Mouse (Mus musculus) liver (tissue): ENCODE results near the gene Chrna9.

Experiments
- DNase-seq: peaks from one replicate; pipeline ENCODE4 v3.0.0-alpha.2; 2020; ENCODE audit warnings: mixed read lengths

The Chrna9 gene

DNA sequence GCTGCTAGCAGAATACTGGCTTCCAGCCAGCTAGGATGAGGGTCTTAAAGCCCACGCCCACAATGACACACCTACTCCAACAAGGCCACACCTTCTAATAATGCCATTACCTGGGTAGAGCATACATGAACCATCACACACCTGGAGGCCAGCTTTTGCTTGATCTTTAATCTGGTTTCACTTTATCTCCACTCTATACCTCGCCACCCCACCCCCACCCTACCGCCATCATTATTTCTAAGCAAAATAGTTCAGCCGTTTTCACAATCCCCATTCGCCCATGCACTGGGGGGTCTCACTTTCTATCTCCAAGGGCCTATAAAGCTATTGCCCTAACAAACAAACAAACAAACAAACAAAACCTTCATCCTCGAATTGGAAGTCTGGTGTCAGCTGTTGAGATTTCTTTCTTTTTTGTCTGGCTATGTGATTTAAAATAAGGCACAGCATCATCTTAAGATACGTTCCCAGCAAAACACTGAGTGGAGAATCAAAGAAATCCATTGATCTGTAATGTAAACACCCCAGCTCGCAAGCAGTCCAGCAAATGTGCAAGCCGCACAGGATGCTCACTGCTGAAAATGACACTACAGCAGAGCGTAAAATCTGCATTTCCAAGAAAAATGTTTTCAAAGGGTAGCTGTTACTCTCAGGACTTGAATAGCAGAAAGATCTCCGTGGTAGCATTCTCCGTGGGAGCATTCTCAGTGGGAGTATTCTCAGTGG lies 13.9 kb upstream of the Chrna9 start:
- DNase-seq, result no peak

DNA sequence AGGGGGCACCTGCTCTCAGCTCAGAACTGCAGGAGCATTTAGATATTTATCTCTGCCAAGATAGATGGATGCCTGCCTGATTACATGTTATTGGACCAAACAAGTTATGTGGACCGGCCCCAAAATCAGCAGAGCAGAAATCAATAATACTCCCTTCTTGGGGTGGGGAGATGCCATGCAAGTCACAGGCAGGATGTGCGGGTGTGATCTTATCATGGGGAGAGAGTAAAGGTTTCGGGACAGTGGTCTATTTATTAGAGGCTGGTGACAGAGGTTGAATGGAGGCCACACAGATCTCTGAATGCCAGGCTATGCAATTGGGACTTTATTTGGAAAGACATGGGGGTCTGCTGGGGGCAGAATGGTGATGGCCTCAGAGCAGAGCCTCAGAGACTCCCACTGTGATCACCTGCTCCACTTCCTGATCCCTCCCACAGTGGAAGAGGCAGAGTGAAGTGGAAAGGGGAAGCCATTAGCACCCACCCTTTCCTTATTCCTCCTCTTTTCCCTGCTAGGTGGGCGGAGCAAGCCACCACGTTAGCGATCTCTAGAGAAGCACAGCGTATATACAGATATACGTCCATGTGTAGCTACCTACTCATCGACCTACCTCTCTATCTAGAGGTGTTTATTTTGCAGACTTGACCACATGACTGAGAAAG lies 13.1 kb upstream of the Chrna9 start:
- DNase-seq, result no peak

DNA sequence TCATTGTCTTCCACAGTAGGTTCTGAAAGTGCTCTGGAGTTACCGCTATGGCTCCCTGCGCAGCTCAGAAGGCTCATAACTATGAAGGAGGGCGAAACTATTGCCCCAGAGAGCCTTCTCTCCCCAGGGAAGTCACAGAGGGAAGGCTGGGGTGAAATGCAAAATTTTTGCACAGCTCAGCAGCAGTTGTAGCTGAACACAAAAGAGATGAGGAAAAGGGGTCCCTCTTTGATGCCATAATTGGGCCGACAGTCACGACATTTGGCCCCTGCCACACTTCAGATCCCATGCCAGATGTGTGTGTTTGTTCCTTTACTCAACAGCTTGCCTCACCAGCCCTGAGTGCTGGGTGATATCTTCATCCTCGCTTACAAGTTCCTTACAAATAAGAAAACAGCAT lies 8.1 kb upstream of the Chrna9 start:
- DNase-seq, result no peak

DNA sequence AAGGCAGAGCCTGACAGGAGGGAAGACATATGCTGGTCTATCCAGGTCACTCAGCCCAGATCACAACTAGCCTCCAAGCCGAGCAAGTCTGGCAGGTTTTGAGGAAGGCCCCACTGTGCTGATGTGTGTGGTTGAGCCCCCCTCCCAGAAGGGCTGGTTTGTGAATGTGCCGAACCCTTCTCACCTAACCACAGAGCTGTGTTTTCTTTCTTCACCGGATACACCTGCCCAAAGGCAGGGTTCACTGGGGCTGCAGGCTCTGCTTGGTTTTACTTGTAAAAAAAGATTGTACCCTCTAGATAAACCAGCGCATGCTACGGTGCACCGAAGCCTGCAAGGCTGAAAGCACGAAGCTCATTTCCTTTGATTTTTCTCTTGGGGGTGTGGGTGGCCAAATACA lies 5.6 kb upstream of the Chrna9 start:
- DNase-seq, result no peak

DNA sequence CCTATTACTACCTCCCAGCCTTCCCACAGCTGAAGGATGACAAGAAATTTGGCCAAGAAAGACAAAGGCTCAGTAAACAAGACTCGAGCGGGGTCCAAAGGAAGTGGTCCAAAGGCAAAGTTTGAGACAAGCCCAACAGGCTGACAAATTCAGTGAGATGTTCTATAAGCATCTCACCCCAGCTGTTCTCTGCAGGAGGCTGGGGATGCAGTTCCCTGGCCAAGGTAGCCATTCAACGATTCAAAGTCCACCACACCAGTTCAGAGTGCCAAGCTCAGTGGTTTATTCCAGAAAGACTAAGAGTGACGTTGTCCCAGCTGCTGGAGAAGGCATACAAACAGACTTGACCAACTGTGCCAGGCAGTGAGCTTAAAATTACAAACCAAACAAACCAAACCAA lies 4.5 kb upstream of the Chrna9 start:
- no peak for DNase-seq

DNA sequence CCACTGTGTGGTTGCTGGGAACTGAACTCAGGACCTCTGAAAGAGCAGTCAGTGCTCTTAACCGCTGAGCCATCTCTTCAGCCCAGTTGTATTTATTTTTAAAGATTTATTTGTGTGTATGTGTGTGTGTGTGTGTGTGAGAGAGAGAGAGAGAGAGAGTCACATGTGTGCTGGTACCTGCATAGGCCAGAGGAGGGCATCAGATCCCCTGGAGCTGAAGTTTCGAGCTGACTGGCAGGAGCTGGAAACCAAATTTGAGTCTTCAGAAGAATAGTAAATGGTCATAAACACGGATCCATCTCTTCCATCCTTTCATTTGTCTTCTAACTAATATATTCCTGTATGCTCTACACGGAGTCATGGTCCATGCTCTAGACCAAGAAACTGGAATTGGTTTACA lies 1.5 kb upstream of the Chrna9 start:
- no peak for DNase-seq

DNA sequence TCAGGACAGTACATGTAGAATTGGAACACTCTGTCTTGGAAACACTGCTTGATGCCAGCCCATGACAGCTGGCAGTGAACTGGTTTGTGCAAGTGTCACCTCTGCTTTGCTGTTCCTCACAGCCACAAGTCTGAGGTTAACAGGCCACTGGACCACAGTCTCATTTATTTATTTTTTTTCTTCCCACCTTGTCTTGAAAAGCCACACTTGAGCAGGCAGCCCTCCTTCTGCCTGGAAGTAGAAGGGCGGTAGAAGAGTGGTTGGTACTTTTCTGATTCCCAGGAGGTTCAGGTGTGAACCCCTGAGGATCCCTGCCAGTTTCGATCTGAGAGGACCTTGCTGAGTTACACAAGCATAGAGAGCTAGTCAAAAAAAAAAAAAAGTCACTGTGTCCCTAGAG lies 957 bp upstream of the Chrna9 start:
- no peak for DNase-seq

DNA sequence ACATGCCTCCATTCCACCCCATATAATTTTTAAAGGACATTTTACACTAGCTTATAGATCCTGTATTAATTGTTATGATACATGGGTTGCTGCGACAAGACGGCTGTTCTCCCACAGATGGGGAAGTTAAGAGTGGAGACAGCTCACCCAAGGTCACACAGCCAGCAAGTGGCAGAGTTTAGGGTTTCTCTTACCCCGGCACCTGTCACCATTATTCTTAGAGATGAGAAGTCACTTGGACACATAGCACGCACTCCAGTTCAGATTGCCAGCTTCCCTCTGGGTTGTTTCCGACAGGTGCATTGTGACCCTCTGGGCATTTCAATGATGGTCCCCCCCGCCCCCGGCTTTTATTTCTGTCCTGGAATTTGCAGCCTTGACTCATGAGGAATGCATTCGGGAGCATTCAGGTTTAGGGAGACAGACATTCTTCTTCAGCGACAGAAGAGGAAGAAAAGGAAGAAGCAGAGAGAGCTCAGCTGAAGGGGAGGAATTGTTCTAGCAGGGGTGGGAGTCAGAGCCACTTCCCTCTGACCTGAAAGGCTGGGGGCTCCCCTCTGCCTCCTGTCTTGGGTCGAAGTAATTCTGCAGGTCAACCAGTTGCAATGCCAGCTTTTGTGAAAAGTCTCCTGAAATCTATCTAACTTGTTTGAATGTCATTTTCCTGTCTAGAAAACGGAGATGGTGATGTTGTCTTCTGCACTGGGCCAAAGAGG lies 2.4 kb downstream of the Chrna9 start:
- no peak for DNase-seq

DNA sequence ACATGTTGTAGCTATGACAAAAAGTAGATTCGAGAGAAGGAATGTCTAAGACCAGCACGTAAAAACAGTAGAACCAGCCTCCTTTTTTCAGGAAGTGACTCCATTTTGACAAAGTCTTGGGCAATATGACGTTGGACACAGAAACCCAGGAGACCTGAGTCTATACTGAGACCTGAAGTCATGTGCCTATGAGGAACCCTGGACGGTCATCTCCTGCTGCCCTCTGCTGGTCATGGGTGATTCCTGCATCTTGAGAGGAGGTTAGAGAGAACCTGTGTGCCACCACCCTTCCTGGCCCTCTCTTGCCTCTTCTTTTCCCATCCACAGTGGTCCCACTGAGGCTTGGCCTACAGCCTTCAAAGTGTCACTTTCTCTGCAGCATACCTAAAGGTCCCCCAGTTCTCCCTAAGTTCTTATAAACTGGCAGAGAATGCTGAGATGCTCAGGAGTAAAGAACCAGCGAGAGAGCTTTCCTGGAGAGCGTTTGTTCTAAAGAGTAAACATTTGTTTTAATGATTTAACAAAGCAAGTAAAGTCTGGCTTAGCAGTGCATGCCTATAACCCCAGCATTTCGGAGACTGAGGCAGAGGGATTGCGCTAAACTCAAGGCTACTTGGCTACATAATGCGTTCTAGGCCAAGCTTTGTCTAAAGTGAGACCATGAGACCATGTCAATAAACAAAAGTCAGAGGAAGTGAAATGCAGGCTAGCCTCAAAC lies 3.4 kb downstream of the Chrna9 start:
- peak; percentile 80 for DNase-seq

DNA sequence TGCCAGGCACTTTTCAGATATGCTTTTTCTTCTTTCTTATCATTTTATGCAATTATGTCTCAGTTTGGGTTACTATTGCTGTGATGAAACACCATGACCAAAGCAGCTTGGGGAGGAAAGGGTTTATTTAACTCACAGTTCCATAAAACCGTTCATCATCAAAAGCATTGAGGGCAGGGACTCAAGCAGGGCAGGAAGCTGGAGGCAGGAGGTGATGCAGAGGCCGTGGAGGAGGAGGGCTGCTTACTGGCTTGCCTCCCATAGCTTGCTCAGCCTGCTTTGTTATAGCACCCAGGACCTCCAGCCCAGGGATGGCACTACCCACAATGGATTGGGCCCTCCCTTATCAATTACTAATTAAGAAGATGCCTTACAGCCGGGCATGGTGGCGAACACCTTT lies 6.4 kb downstream of the Chrna9 start:
- DNase-seq, result no peak

DNA sequence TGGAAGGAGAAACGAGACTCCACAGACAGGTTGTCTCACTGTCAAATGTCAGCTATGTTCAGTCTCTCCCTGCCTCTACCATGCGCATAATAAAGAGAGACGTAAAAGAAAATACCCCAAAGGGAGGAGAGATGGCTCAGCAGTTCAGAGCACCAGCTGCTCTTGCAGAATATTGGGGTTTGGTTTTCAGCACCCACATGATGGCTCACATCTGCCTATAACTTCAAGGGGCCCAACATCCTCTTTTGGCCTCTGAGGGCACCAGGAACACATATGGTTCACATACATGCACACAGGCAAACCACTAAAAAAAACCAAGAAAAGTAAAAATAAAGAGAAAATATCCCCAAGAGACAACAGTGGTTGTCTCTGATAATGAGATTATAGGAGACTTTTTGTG lies 15.1 kb downstream of the Chrna9 start:
- no peak for DNase-seq

DNA sequence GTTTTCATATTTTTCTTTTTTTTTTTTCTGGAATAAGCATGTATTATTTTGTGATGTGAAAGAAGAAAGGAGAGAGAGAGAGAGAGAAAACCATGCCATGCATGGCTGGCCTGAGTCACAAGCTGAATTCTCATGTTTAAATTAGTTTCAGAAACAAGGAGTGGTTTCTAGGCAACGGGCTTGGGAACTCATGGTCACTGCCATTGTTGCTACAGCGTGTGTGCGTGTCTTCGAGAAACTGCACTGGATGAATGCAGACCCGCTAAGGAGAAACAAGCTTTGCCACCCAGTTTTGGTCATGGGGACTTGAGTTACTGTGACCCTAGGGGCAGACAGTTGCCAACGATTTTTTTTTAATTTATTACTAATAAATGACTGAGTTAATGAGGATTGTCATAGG lies 15.5 kb downstream of the Chrna9 start:
- no peak for DNase-seq

DNA sequence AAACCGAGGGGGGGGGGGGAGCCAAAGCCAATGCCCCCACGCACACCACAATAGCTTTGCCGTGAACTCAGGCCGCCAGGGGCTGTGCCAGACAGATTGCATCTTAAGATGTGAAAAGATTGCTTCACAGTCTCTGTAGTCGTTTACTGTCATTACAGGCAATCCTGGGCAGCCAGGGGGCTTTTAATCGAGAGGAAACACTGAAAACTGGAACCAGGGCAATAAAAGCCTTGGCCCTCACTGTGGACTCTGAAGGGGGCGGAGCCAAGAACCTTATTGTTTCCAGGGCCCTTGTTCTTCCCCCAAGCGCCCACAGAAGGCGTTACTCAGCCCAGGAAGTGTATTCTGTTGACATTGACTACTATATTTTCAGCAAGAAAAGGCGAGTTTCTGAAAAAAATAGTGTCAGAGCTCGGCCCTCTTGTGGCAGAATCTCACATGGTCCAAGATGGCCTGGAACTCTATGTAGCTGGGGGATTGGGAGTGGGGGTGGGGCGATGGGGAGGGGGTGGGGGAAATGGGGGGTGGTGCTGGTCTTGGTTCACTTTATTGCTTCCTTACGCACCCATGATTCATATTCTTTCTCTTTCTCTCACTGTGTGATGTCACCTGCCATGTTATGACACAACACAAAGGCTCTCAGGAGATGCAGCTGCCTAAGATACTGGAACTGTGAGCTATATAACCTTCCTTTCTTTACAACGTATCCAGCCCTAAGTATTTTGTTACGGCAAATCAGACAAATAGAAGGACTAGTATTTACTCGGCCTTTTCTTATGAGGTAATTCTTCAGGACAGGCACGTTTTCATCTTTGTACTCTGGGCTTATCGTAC lies 16.2 kb downstream of the Chrna9 start:
- DNase-seq, result no peak

DNA sequence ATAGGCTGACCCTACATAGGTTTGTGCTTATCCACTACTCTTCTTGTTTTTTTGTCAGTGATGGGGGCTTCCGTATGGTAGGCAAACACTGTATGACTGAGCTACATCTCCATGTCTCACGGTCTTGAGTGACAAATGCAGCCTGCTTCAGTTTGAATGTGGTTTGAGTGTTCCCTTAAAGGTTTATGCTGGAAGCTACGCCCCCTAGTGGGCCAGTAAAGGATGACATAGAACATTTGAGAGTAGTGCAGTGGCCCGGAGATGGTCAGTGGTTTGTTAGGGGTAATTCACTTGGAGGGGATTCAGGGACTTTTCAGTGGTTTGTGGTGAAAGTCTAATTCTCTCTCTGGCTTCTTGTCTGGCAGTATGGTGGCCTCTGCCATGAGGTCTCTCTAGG lies 16.8 kb downstream of the Chrna9 start:
- DNase-seq, result no peak

DNA sequence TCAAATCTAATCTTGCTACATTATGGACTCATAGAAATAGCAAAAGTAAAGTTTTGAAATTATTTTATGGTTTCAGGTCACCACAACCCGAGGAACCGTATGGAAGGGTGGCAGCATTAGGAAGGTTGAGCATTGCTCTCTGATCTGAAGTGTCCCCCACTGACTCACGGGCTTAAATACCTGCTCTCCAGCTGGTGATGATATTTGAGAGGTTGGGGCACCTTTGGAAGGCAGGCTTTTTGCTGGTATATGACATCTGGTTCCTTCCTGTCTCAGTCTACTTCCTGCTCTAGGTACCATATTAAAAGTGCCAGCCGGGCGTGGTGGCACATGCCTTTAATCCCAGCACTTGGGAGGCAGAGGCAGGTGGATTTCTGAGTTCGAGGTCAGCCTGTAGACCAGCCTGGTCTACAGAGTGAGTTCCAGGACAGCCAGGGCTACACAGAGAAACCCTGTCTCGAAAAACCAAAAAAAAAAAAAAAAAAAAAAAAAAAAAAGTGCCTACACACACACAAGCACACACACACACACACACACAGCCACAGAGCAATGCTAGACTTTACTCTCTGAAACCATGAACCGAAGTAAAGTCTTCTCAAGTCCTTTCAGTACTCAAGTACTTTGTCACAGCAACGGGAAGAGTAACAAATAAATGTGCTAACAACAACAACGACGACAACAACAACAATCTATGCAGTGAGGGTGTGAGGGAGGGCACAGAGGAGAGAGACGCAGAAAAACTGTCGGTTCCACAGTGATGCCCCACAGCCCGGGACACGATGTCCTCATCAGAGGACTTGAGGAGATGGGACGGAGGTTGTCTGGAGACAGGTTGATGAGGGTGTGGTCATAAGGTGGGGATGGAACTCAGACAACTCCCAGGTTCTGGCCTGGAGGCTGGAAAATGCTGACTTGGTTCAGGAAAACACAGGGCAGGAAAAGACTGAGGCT lies 19.7 kb downstream of the Chrna9 start:
- DNase-seq, result no peak

DNA sequence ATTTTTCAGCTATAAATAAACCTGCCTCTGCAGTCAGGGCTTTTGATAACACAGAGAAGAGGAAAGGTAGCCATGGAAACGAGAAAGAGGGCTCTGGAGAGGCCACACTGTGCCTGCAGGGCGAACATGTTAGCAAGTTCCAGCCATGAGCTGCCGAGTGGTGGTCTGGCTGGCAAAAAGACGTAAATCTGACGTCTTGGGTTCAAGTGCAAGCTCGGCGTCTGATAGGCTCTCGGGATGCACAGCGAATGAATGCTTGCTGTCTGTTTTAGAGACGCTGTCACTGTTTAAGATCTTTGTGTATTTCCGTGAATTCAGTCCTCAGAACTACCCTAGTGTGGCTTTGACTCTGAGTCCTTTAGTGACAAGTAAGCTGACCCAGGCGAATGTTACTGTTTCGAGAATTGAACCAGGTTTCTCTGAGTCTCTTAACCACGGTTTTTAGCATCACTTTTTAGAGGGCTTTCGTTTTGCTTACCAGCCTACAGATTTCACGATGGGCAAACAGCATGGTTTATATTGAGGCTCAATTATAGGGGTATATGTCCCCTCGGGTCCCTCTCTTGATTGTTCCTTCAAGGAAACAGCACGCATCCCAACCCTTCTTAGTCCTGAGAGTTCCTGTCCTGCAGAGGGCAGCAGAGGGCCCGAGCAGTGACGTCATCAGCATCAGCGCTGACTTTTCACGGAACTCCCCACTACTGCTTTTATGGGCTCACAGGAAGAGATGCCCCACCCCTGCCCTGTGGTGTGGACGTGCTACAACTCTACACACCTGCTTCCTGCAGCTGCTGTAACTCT lies 20.8 kb downstream of the Chrna9 start:
- peak; percentile 79 for DNase-seq

DNA sequence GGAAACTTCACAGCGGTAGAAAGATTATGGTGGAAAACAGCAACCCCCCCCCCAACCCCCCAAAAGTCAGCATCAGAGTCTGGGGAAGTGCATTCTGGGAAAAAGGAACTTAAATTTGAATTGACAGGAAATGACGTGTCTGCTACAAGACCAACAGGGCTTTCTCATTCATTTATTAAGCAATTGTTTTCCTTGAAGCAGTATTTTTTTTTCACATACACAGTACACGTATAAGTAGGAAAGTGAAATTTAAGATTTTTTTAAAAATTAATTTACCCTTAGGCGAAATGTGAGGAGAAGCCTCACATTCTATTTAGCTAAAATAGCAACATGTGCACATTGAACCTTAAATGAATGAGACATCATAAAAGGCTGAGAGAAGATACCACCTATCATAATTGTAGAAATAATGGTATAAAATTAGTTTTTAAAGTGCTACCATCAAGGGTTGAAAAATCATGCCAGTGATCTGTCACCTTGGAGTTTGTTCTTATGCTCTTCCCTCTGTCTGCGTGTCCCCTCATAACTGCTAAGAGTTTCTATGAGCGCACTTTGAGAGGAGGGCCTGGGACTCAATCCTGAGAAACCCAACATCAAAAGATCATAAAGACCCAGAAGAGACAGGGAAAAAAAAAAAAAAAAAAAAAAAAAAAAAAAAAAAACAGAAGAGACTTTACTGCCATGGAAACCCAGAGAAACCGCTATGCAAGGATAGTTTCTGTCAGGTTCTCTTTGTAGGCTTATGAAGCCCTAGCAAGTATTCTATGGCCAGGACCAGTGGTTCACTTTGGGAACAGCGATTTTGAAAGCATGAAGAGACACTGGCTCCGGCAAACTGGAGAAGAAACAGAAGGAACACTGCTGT lies 21.7 kb downstream of the Chrna9 start:
- no peak for DNase-seq

DNA sequence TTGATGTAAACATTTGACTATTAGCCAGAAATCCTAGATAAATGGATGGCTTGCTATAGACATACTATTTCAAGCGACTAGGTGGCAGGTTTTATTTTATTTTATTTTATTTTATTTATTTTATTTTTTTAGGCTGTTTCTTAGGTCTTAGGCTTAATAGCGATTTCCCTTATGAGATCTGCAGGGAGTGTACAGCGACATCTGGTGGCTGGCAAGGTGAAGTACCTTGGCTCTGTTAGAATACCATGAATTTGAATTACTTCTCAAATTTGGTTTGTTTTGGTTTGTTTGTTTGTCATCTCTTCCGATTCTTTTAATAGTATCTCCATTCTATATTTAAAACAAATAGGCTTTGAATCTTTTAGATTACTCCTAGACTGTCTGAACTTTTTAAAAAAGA lies 23.9 kb downstream of the Chrna9 start:
- DNase-seq, result peak; percentile 48

DNA sequence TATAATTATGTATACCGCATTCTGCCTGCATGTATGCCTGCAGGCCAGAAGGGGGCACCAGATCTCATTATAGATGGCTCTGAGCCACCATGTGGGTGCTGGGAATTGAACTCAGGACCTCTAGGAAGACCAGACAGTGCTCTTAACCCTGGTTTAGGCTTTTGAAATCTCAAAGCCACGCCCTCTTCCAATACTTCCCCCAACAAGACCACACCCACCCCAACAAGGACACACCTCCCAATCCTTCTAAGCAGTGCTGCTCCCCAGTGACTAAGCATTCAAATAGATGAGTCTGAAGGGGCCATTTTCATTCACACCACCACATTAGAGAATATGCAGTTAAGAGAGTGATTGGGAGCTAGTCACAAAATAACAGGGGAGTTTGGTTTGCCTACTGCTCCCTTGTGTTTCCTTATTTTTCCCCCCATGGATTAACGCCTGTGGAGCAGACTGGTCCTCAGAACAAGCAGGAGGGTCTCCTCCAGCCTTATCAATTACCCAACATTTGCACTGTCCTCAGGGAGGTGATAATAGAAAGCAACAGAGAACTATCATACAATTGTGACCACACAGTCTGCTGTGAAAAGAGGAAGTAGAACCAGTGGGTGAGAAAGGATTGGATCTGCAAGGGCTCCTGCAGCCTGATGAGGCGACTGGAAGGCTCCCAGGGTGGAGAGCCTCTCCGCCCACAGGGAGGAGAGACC lies 25.3 kb downstream of the Chrna9 start:
- DNase-seq, result peak; percentile 24
